Mouse (Mus musculus) lung, postnatal 4 days (tissue): ENCODE results near the gene Rtraf.
"Not testable (repeated sequence)": the region's sequence is repeated elsewhere in the genome, so short reads cannot be mapped to it uniquely, and the experiment has no call there.

Source experiments
- DNase-seq, 2 experiments: peaks; one replicate each; pipeline ENCODE4 v3.0.0; 2021

Rtraf gene

GRCm38 (mm10) chr14:19823321-19824142, at the start of gene Rtraf:
Rtraf (minus strand) TSS chr14:19823824.
- DNase-seq, result peak; percentile 95 to 96

DNA sequence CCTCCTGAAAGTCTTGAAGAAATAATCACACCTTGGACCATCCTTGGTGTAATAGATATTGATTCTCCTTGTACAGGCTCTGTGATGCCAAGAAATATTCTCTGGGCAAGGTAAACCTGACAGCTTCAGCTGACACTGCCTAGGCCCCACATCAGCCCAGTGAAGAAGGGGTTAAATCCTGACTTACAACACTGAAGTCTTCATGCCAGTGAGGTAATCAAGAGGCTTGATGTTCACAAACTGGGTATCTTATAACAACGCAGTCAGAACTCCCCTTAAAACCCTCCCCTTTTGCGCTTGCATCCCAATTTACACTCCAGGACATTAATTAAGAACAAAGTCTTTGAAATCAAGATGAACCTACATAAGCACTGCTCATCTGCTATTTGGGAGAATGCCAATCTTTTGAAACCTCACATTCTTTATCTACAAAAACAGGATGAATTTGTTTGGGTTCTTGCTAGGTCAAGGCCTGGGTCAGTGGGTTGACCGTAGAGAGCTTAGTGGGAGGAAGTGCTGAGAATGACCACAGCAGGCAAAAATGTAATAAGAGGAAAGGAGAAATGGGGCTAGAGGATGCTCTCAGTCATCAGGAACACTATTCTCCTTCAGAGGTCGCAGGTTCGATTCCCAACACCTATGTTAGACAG, 43.8 kb upstream of the Rtraf start:
- peak; percentile 27 to 35 for DNase-seq

- not testable (repeated sequence) for DNase-seq
Measured at GRCm38 (mm10) chr14:19865121-19865520, 41.5 kb upstream of the Rtraf start.

- DNase-seq, result no peak
Measured at GRCm38 (mm10) chr14:19861311-19862080, 37.9 kb upstream of the Rtraf start.

GRCm38 (mm10) chr14:19860281-19860680, 36.7 kb upstream of the Rtraf start:
- DNase-seq, result no peak

DNA sequence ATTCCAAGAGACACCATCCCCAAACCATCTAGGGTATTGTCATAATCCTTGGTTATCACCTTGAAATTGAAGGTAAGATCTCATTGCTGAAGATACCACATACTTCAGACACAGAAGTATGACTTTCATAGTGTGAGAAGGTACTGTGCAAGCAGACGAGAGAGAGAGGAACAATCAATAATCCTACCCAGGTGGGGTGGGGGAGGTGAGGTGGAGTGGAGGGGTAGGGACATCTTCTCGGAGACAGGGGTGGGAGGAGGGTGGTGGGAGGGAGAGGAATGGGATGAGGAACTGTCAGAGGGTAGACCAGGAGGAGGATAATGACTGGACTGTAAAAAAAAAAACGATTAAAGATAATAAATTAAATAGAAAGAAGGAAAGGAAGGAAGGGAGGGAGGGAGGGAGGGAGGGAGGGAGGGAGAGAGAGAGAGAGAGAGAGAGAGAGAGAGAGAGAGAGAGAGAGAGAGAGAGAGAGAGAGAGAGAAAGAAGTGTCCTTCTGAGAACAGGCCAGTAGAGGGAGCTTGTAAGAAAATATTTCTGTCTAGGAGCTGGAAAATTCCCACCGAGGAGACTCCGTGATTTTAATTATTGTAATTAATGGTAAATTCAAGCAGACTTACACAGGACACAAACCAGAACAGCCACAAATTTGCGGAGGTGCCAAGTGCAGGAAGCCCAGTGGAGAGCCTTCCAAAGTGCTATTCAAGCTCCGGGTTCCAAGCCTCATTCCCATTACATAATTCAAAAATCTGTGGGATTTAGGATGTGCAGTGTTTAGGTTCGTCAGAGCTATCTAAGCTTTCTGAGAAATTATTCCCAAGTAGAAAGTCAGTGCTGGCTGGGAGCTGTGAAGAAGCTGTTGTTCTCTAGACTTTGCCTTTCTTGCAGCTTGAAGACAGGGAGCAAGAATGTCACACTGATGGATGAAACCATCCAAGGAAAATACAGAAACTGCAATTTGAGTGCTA, 35.5 kb upstream of the Rtraf start:
- no peak for DNase-seq

DNA sequence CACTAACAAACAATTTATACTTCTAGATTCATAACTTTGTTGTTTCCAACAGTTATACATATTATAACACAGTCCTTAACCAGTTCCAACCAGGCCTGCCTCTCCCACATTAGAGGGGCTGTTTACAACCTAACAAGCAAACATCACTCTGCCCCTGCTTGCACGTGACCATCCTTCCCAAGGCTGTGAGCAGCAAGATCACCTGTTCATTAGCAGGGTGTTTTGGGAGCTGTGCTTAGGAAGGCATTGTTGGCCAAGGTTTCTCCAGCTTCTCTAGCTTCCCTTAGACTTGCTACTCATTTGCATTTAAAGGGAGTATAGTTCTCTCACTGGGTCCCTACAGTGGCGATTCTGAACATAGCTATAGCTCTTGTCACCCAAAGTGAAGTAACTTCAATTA, 34.7 kb upstream of the Rtraf start:
- DNase-seq, result no peak

DNA sequence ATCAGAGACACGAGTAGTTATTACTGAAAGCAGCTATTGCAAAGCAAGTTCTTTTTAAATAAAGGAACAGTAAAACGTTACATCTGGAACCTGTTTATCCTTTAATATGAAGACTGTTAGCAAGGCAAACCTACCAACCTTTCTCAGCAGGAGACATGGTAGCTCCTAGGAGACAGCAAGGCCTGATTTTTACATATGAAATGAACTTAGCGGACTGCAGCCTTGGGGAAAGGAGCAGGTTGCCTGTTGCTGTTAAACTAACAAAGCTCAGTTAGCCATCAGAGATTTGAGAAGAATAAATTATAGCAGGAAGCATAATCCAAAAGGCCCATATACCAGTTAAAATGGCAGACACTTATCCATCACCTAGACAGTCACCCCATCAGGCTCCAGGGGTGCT, 29.8 kb upstream of the Rtraf start:
- DNase-seq, result no peak

- DNase-seq, result peak; percentile 26 to 71
Measured at GRCm38 (mm10) chr14:19839600-19840332, 16.1 kb upstream of the Rtraf start.

DNA sequence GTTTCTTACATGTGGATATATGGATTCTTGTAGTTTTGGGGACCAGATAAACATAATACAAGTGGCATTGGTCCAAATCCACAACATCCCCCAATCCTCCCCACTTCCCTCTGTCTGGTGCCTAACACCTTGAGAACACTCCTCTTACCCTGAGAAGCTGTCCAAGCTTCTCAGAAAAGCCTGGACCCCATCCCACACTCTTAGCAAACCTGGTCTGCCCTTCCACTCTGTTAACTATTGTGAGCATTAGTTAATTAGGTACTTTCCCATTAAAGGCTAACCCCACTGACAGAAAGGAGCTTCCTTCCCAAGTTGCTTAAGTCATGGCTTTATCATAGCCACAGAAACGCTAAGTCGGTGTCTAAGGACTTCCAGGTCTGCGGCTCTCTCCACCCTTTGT, 12.7 kb upstream of the Rtraf start:
- no peak for DNase-seq

DNA sequence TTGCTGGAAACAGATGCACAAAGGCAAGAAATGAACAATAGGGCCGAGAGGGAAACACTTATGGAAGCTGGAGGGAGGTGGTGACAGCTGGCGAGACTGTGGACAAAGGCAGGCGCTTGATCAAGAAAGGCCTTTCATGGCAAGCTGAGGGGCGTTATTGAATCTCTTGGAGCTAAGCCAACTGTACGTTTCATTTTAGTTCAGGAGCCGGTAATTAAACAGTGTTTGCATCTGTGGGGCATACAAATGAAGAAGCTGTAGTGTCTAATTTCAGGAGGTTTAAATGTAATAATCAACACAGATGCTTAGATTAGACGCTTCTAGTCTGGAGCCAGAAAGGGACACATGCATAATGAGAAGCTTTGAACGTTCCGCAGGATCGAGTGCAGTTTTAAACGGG, 1.9 kb upstream of the Rtraf start:
- DNase-seq, result no peak

DNA sequence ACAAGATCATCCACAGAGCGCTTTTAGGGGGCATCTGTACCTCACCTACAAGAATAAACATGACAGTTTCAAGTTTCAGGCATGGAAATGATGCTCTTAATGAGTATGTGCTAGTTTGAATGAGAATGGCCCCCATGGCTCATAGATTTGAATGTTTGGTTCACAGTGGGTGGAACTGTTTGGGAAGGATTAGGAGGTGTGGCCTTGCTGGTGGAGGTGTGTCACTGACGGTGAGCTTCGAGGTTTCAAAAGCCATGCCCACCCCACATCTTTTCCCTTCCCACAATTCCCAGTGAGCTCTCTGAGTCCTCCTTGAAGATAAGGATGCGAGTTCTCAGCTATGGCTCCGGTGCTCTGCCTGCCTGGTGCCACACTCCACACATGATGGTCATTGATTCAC, 1.9 kb downstream of the Rtraf start:
- no peak for DNase-seq

DNA sequence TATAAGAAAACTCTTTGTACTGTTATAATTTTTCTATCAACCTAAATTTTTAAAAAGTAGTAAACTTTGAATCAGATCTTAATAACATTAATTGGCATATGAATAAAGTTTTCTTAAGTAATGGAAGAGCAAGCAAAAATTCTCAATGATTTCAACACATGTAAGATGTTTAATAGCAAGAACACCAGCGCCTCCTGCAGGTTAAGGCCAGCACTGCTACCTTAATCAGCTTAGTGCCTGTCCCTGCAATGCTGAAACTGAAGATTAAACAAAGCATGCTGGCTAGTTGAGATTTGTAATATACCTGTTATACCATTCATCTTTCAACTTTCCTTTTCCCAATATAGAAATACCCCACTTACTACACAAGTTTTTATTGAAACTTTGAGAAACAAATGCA, 5.7 kb downstream of the Rtraf start:
- DNase-seq, result peak; percentile 77 to 84

- no peak for DNase-seq
Measured at GRCm38 (mm10) chr14:19813061-19813460, 10.6 kb downstream of the Rtraf start.

GRCm38 (mm10) chr14:19809934-19810333, 13.7 kb downstream of the Rtraf start:
- DNase-seq, result no peak

DNA sequence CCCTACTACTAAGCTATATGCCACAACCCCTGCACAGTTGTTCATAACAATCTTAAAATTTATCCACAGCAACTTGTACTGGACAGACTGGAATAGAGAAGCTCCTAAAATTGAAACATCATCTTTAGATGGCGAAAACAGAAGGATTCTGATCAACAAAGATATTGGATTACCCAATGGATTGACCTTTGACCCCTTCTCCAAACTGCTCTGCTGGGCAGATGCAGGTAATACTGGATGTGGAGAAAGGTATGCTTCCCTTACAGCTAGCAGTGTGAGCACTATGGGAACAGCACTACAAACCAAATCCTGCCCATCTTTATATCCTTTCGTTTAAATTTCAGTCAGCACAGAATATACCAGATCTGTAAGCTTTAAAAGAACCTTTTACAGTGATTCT, 15.8 kb downstream of the Rtraf start:
- DNase-seq, result no peak

DNA sequence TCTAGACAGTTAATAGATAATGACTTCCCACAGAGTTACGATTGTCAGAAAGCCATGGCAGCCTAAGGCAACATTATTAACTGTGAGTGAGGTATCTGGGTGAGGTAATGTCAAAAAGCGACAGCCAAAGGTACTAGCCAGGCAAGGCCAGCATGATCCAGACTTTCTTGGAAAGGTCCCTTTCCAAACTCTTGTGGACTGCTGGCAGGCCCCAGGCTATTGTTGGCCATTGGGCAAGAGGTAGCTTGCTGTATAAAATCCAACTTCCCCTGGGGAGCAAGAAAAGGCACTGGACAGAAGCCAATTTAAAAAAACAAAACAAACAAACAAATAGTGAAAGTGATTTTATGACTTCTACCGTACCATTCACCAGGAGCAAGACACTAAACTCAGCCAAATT, 16.3 kb downstream of the Rtraf start:
- DNase-seq, result no peak

DNA sequence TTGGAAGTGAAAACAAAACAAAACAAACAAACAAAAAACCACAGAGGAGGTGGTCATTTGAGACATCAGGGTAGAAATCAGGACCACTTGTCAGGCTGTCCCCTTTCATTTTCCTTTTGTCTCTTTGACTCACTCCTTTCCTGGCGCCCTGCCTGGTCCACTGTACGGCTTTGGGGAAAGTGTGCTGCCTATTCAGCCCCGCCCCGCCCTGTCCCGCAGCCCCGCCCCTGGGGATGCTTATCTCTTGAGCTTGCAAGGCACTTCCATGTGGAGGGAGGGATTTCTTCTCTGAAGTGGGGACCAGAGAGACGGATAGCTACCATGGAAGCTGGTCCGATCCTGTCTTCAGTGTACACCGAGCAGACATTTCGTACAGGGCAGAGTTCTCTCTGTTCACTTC, 20.0 kb downstream of the Rtraf start:
- DNase-seq, result peak in 1 of 2 experiments; percentile 22

- DNase-seq, result no peak
Measured at GRCm38 (mm10) chr14:19803222-19803621, 20.4 kb downstream of the Rtraf start.

DNA sequence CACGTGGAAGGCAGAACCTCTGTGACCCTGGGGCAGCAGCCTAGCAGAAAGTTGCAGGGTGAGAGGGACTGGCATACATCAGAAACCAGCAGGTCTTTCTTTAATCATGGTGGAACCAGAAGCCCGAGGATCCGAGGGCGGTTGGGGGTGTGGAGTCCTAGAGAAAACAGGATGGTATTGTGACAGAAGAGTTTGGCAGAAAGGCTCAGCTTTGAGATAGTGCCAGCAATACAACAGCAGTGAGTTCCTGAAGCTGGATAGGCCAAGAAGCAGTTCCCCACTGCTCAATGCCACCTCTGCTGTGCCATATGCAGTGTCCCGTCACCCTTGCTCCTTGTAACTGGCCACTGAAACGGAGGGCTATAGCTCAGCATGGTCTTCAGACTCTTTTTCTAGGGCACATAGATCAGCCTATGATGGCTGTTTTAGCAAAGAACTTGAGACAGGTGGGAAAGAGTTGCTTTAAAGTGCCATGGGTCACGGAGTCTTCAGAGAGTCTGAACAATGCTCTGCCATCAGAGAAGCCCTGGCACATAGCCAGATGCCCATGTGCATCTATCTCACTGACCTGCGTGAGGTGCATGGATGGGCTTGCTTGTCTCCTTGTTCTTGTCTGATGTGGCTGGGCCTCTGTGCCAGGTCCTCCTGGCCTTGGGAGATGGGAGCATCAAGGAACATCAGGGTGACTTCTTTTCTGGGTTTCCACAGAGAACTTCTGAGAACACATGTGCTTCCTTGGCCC, 22.0 kb downstream of the Rtraf start:
- no peak for DNase-seq

- no peak for DNase-seq
Measured at GRCm38 (mm10) chr14:19800485-19800884, 23.1 kb downstream of the Rtraf start.
